Mouse (Mus musculus): Measurements from ENCODE around the gene Rybp.

Rybp gene

GRCm38 (mm10) chr6:100218541-100219341 lies 68.5 kb downstream of the Rybp start:
- peak; percentile 68 for DNase-seq

DNA sequence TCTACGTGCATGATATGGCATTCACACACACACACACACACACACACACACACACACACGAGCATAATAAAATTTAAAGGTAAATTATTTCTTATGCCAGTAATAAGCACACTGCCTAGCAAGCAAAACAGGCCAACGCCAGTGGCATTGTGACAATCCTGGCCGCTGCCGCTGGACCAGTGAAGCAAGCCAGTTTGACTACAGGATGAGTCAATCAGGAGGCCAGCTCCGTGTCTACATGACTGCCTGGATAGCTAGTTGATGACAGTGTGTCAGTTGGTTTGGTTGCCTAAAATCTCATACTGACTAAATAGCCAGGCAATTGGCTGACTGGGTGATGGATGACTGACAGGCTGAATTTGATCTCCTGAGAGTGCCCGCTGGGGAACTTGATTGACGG lies 69.8 kb downstream of the Rybp start:
- DNase-seq: no peak

- DNase-seq: peak; percentile 46
These were observed 70.3 kb downstream of the Rybp start for GRCm38 (mm10) chr6:100216945-100217344.

GRCm38 (mm10) chr6:100215809-100216208 lies 71.5 kb downstream of the Rybp start:
- no peak for DNase-seq

- DNase-seq: peak; percentile 45
These were observed 73.0 kb downstream of the Rybp start for GRCm38 (mm10) chr6:100214132-100214913.

- DNase-seq: no peak
These were observed 73.7 kb downstream of the Rybp start for GRCm38 (mm10) chr6:100213596-100213995.

- DNase-seq: no peak
These were observed 74.5 kb downstream of the Rybp start for GRCm38 (mm10) chr6:100212820-100213219.

DNA sequence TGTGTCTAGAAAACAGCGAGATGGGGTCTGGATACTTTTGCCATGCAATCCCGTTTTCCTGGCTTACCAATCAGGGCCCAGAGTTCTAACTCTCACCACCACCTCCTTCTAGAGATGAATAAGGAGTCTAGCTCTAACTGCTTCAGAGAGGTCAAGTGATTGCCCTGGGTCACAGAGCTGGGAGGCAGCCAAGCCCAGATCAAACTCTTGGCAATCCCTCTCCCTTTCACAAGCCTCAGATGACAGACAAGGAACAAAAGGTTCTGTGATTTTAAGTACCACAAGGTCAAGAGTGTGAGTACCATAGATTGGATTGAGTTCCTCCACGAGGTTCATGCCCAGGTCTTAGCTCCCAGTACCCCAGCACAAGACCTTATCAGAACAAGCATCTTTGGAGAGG lies 75.6 kb downstream of the Rybp start:
- no peak for DNase-seq

DNA sequence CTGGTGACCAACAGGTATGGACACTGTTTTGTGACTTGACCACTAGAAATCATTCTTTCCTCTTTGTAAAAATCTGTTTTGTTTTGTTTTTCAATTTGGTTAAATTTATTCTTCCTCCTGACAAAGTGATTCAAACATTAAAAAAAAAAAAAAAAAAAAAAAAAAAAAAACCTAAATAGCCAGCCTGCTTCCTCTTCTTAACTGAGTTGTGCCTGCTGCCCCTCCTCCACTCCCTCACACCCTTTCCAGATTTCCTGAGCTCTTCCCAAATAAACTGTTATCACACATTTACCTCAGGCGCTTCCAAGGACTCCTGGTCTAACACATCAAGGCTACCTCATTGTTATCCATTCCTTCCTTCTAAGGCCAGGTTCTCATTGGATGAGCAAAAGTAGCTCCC lies 76.8 kb downstream of the Rybp start:
- no peak for DNase-seq

- DNase-seq: peak; percentile 59
These were observed 80.5 kb downstream of the Rybp start for GRCm38 (mm10) chr6:100206741-100207275.

- DNase-seq: no peak
These were observed 81.0 kb downstream of the Rybp start for GRCm38 (mm10) chr6:100206261-100206660.

GRCm38 (mm10) chr6:100204436-100204835 lies 82.8 kb downstream of the Rybp start:
- peak; percentile 81 for DNase-seq

- DNase-seq: no peak
These were observed 83.8 kb downstream of the Rybp start for GRCm38 (mm10) chr6:100203492-100203891.

- no peak for DNase-seq
These were observed 85.2 kb downstream of the Rybp start for GRCm38 (mm10) chr6:100202091-100202490.

- peak; percentile 65 for DNase-seq
These were observed 90.2 kb downstream of the Rybp start for GRCm38 (mm10) chr6:100197102-100197501.

DNA sequence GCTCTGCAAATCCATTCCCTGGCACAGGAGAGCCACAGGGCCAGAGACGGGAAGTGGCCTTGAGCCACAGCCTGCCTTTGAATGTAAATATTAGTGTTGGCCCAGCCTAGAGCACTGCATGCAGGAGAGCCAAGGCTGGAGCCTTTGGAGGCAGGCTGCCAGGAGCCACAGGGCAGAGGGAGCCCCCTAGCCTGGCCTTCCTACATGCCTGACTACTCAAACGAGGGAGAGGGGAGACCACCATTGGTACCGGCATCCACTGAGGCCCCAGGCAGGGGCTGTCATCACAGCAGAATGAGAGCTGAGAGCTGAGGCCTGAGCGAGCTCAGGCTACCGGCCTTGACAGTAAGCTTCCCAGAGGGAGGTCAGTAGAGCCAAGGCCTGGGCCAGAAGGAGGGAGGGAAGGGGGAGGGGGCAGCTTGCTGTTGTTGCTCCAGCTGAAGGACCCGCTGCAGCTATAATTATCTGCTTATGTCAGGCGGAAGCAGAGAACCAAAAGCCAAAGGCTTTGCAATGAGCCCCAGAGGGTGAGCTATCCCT lies 91.3 kb downstream of the Rybp start:
- peak; percentile 88 for DNase-seq

DNA sequence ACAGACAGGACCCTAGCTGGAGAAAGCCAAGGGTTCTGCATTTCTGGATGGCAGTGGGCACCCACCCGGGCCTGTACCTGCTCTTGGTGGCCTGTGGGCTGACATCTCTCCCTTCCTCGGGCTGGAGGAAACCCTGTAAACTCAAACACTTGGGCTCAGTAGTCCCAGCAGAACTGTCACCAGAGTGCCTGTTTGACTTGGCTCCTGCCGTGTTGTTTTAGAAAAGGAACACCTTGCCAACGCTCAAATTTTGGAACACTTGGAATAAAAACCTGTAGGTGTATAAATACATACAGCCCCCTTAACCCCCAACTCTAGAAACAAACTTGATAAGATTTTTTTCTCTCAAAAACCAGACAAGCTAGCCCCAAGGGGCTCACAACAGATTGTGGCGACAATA lies 92.2 kb downstream of the Rybp start:
- DNase-seq: no peak

DNA sequence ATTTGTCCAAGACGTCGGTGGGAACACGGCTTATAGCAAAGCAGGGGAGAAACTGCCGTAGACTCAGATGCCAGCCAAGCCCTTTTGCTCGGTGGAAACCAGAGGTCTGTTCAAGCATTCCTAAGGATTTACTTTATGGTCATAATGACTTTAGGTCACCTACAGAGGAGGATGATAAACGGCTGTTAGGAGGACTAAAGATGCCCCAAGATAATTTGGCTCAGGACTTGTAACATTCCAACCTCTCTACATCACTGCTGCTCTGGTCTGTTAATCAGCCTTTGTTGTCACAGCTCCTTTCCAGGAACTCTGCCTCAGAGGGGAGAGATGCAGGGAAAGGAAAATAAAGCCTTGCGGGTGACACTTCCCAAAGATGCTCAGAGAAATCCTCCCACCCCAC lies 93.5 kb downstream of the Rybp start:
- no peak for DNase-seq

- no peak for DNase-seq
These were observed 94.5 kb downstream of the Rybp start for GRCm38 (mm10) chr6:100192691-100193229.

DNA sequence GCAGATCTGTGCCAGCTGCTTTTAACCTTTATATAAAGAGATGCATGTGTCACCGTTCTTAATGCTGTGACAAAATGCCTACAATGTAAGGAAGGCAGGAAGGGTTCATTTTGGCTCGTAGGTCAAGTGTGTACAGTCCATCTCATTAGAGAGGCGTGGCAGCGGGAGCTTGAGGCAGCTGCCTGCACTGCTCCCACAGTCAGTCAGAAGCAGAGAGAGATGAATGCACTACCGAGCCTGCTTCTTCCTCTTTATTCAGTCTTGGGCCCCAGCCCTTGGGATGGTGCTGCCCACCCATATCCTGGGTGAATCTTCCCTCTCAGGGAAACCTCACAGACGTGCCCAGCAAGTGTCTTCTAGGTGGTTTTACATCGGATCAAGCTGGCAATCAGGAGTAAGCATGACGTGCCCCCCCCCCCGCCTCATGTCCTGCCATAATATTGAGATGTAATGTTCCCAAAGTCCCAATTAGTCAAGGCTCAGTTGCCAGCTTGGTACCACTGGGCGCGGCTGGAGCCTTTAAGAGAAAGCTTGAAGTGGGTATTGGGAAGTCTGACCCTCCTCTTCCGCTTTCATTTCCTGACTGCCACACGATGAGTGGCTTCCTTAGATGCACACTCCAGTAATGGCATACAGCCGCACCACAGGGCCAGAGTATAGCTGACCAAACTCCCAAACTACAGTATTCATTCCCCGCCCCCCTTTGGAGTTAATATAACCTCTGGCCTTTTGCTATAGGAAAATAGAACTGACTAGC lies 96.3 kb downstream of the Rybp start:
- DNase-seq: no peak

DNA sequence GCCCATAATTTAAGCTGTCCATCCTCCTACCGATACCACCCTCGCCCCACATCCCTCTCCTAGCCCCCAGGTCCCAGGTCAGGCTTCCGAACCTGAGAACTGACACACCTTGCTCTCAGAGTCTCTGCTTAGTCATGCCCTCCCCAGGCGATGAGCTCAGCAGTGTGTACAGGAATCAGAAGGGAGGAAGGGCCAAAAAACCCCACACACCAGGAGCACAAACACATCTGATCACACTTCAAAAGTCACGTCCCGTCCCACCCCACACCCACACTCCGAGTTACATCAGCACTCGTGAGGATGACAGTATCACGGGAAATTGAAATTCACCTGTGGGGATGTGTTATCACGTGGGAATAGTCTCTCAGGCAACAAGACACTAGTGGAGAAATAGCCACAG lies 97.0 kb downstream of the Rybp start:
- DNase-seq: no peak

All from kidney, postnatal 10 days (tissue).